Mouse (Mus musculus): ENCODE results near the gene Uqcr11.

The Uqcr11 gene

GRCm38 (mm10) chr10:80399191-80399972 lies 7.2 kb downstream of the Uqcr11 start, which contains the start of gene Mbd3:
TSS of gene Mbd3 (minus strand) at chr10:80399550.
- peak; percentile 100 for DNase-seq (ENCODE audit: low read depth, low spot score)

- DNase-seq (ENCODE audit: low read depth, low spot score): peak; percentile 100
Measured at GRCm38 (mm10) chr10:80398719-80399190, 7.9 kb downstream of the Uqcr11 start.

- DNase-seq (ENCODE audit: low read depth, low spot score): no peak
Measured at GRCm38 (mm10) chr10:80398174-80398535, 8.5 kb downstream of the Uqcr11 start.

- DNase-seq (ENCODE audit: low read depth, low spot score): no peak
Measured at GRCm38 (mm10) chr10:80397524-80398173, 9.0 kb downstream of the Uqcr11 start.

GRCm38 (mm10) chr10:80396822-80397523 lies 9.7 kb downstream of the Uqcr11 start:
- no peak for DNase-seq (ENCODE audit: low read depth, low spot score)

GRCm38 (mm10) chr10:80395025-80395627 lies 11.5 kb downstream of the Uqcr11 start:
- DNase-seq (ENCODE audit: low read depth, low spot score): no peak

GRCm38 (mm10) chr10:80392687-80393086 lies 13.9 kb downstream of the Uqcr11 start:
- no peak for DNase-seq (ENCODE audit: low read depth, low spot score)

- no peak for DNase-seq (ENCODE audit: low read depth, low spot score)
Measured at GRCm38 (mm10) chr10:80390697-80391096, 15.9 kb downstream of the Uqcr11 start.

GRCm38 (mm10) chr10:80389185-80389708 lies 17.4 kb downstream of the Uqcr11 start:
- no peak for DNase-seq (ENCODE audit: low read depth, low spot score)

- DNase-seq (ENCODE audit: low read depth, low spot score): no peak
Measured at GRCm38 (mm10) chr10:80388731-80389130, 17.9 kb downstream of the Uqcr11 start.

- peak; percentile 83 for DNase-seq (ENCODE audit: low read depth, low spot score)
Measured at GRCm38 (mm10) chr10:80387522-80387959, 19.1 kb downstream of the Uqcr11 start, which contains the start of gene Mex3d. TSS of gene Mex3d (minus strand) at chr10:80387659.

GRCm38 (mm10) chr10:80386735-80387471 lies 19.7 kb downstream of the Uqcr11 start:
- no peak for DNase-seq (ENCODE audit: low read depth, low spot score)

GRCm38 (mm10) chr10:80385811-80386734 lies 20.6 kb downstream of the Uqcr11 start:
- no peak for DNase-seq (ENCODE audit: low read depth, low spot score)

GRCm38 (mm10) chr10:80385310-80385709 lies 21.3 kb downstream of the Uqcr11 start:
- DNase-seq (ENCODE audit: low read depth, low spot score): no peak

- DNase-seq (ENCODE audit: low read depth, low spot score): no peak
Measured at GRCm38 (mm10) chr10:80384709-80385108, 21.9 kb downstream of the Uqcr11 start.

- DNase-seq (ENCODE audit: low read depth, low spot score): no peak
Measured at GRCm38 (mm10) chr10:80384115-80384639, 22.5 kb downstream of the Uqcr11 start.

GRCm38 (mm10) chr10:80383431-80383830 lies 23.2 kb downstream of the Uqcr11 start:
- no peak for DNase-seq (ENCODE audit: low read depth, low spot score)

GRCm38 (mm10) chr10:80382641-80383365 lies 23.8 kb downstream of the Uqcr11 start:
- no peak for DNase-seq (ENCODE audit: low read depth, low spot score)

- DNase-seq (ENCODE audit: low read depth, low spot score): no peak
Measured at GRCm38 (mm10) chr10:80377716-80378115, 28.9 kb downstream of the Uqcr11 start.

Data from skeletal muscle tissue, adult 2 months (tissue).